Mouse (Mus musculus) ES-E14 (cell line): Measurements from ENCODE around the gene Cdh26. TPM values are rescaled to one million over a fixed set of nuclear protein-coding genes. Genes with fewer than 3 reads are reported as not detected.

Experiments
- DNase-seq: peaks from one replicate; pipeline ENCODE4 v3.0.0-alpha.2; 2013; ENCODE audit warnings: low read depth, low spot score
- H3K27ac ChIP-seq: 2 replicates; pipeline ENCODE4 v1.5.1; 2012; ENCODE audit warnings: low read depth, mild to moderate bottlenecking, low read length, moderate library complexity, mixed read lengths; ENCODE audit not compliant: poor library complexity, insufficient read depth, severe bottlenecking
- H3K36me3 ChIP-seq: 2 replicates; pipeline ENCODE4 v1.6.1; 2012; ENCODE audit warnings: mild to moderate bottlenecking, low read length, moderate library complexity, mixed read lengths; ENCODE audit not compliant: control insufficient read depth, poor library complexity, insufficient read depth, severe bottlenecking
- H3K4me1 ChIP-seq, 2 experiments: fragments of 150-350 bp in 1 of 2; sonication (generic) in 1 of 2; 2 replicates each; pipeline ENCODE4 v1.6.1; 2012; ENCODE audit warnings: low read length in 2 of 2, mild to moderate bottlenecking in 1 of 2, mixed read lengths in 1 of 2; ENCODE audit not compliant: control insufficient read depth in 2 of 2, insufficient read depth in 2 of 2, poor library complexity in 1 of 2
- H3K4me3 ChIP-seq, 2 experiments: fragments of 150-350 bp in 1 of 2; sonication (generic) in 1 of 2; 2 replicates each; pipeline ENCODE4 v1.5.1; 2012; ENCODE audit warnings: low read length in 2 of 2, low read depth in 1 of 2, mild to moderate bottlenecking in 1 of 2, mixed read lengths in 1 of 2; ENCODE audit not compliant: insufficient read depth in 1 of 2, poor library complexity in 1 of 2, severe bottlenecking in 1 of 2
- H3K9ac ChIP-seq: 2 replicates; pipeline ENCODE4 v1.6.1; 2012; ENCODE audit warnings: low read depth, mild to moderate bottlenecking, low read length, mixed read lengths; ENCODE audit not compliant: poor library complexity, insufficient read depth, severe bottlenecking
- H3K9me3 ChIP-seq: fragments of 150-350 bp; sonication (generic); 2 replicates; pipeline ENCODE4 v1.6.1; 2012; ENCODE audit warnings: low read depth, mild to moderate bottlenecking, low read length; ENCODE audit not compliant: control insufficient read depth, insufficient read depth
- CHD2 ChIP-seq: IDR thresholded peaks from 2 replicates; pipeline ENCODE4 v1.6.1; 2014; ENCODE audit warnings: mild to moderate bottlenecking, low read depth, low read length, inconsistent platforms
- HCFC1 ChIP-seq: IDR thresholded peaks from 2 replicates; pipeline ENCODE4 v1.6.1; 2012; ENCODE audit warnings: low read length, inconsistent platforms, borderline replicate concordance; ENCODE audit not compliant: insufficient read depth
- MAFK ChIP-seq: IDR thresholded peaks from 2 replicates; pipeline ENCODE4 v1.6.1; 2014; ENCODE audit warnings: mild to moderate bottlenecking, low read depth, low read length, inconsistent platforms; ENCODE audit not compliant: insufficient read depth
- ZC3H11A ChIP-seq: IDR thresholded peaks from 2 replicates; pipeline ENCODE4 v1.6.1; 2012; ENCODE audit warnings: low read depth, mild to moderate bottlenecking, inconsistent platforms, low read length, borderline replicate concordance
- ZNF384 ChIP-seq: IDR thresholded peaks from 2 replicates; pipeline ENCODE4 v1.6.1; 2012; ENCODE audit warnings: low read depth, low read length, inconsistent platforms
- in situ Hi-C, 2 experiments: fragments of 600-800 bp; cut with MboI; formaldehyde crosslinking; loops; one replicate each; pipeline ENCODE4 v1.15.1; 2025; ENCODE audit warnings: low sequenced_read_pairs in 2 of 2, inconsistent platforms in 1 of 2; ENCODE audit not compliant: unreplicated experiment in 2 of 2
- total RNA-seq: library from RNA; depleted of rRNA; stranded (reverse); fragments of 300-350 nt; gene quantifications from 2 replicates; pipeline ENCODE4 v1.2.3, GENCODE M21; 2012

The Cdh26 gene
- total RNA-seq, 1 experiment, result 0.22 TPM

DNA sequence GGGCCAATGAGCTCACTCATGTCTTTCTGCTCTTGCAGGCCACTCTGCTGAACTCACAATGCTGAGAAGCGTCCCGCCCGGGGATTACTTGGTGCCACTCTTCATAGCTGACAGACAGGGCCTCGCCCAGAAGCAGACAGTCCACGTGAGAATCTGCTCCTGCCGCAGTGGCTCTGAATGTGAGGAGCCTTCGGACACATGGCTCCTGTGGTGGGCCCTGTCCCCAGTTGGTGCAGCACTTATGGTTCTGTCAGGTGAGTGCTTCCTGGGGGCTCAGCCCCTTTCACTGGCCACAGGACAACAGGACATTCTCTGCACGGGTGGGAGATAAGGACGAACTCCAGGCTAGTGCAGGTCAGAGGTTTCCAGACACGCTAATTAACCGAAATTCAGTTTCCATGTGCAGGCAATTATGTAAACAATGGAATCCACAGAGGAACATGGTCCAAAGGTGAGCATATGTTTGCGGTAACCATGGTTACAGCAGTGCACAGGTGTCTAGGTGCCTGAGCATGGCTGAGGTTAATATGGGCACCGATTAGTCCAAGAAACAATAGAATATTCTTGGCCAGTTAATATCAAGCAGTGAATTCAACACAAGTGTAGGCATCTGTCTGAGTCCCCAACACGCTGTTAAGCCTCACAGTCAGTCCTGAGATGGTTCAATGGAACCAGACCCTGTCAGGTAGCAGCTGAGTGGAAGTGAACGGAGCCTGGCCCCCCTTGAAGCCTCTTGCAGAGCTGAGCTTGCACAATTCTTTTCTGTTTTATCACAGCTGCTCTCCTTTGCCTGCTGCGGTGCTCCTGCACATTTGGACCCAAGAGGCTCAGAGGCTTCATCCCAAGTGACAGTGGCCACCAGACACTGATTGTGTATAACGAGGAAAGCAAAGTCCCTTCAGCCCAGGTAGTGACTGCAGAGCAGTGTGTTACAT, 41.5 kb downstream of the Cdh26 start:
- no peak for DNase-seq
- no peaks in the 10 kb centered on the region for H3K9me3 ChIP-seq

DNA sequence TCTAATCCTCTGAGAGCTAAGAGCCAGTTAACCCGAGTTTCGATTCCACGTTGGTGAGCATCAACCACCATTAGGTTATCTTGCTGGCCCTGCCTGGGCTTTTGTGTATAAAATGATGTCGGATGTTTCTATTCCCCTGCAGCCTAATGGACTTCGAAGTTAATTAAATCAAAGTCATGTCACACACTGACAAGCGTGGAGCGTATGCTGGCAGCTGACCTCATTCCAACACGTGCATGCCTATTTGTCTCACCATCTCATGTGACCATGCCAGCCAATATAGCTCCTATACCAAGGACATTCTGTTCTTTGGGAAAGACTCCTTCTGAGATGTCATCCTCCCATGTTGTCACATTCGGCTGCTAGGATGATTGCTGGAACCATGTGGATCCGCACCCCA, 43.6 kb downstream of the Cdh26 start:
- H3K36me3 ChIP-seq, result no peaks in the 10 kb centered on the region
- H3K4me1 ChIP-seq, result no peaks in the 10 kb centered on the region
- no peaks in the 10 kb centered on the region for H3K9me3 ChIP-seq
- TF ChIP-seq ZNF384 (no peak), ZC3H11A (no peak), MAFK (no peak), CHD2 (no peak), HCFC1 (no peak)
- no peak overlapping the region for H3K4me3 ChIP-seq
- DNase-seq, result no peak
- in situ Hi-C loops, result no loop called here
- H3K27ac ChIP-seq, result no peak overlapping the region
- H3K9ac ChIP-seq, result no peak overlapping the region

More for the DNA sequence above, 41.5 kb downstream of the Cdh26 start:
- H3K4me1 ChIP-seq, result no peaks in the 10 kb centered on the region
- in situ Hi-C loops, result no loop called here
- no peak overlapping the region for H3K4me3 ChIP-seq
- H3K9ac ChIP-seq, result no peak overlapping the region
- TF ChIP-seq HCFC1, result no peak
- TF ChIP-seq ZC3H11A, result no peak
- no peak for TF ChIP-seq MAFK
- no peak for TF ChIP-seq ZNF384
- no peak for TF ChIP-seq CHD2
- H3K36me3 ChIP-seq, result no peaks in the 10 kb centered on the region
- H3K27ac ChIP-seq, result no peak overlapping the region

DNA sequence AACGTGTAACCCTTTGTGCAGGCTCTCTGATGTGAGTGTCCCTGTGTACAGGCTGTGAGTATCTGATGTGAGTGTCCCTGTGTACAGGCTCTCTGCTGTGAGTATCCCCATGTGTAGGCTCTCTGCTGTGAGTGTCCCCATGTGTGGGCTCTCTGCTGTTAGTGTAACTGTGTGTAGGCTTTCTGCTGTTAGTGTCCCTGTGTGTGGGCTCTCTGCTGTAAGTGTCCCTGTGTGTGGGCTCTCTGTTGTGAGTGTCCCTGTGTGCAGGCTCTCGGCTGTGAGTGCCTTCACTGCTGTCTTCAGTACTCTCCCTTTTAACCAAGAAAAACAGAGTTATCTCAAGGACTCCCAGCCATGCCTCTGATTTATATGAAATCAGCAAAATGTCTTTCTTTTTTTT, 46.9 kb downstream of the Cdh26 start:
- Histone ChIP-seq H3K9me3 (no peaks in the 10 kb centered on the region), H3K4me1 (no peaks in the 10 kb centered on the region), H3K36me3 (no peaks in the 10 kb centered on the region), H3K27ac (no peak overlapping the region), H3K4me3 (no peak overlapping the region), H3K9ac (no peak overlapping the region)
- in situ Hi-C loops, result no loop called here
- DNase-seq, result no peak
- no peak for TF ChIP-seq CHD2
- no peak for TF ChIP-seq ZC3H11A
- TF ChIP-seq MAFK, result no peak
- TF ChIP-seq HCFC1, result no peak
- TF ChIP-seq ZNF384, result no peak

DNA sequence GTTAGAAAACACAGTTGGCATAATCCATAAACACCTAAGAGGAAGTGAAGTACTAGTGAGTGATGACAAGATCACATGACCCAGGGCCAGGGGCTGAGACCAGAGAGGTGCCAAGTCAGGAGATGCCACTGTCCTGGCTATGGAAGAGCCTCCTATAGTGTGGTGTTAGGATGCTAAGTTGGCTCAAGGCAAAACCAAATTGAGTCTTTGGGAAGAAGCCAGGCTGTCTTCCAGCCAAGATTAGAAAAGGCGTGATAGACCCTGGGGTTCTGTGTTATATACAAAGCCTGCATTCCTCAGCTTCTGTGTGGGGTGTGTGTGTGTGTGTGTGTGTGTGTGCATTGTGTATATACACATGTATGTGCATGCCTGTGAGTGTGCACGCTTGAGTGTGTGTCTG, 48.7 kb downstream of the Cdh26 start:
- no peak overlapping the region for H3K9ac ChIP-seq

More for the DNA sequence above, 48.7 kb downstream of the Cdh26 start:
- in situ Hi-C loops, result no loop called here
- no peak for TF ChIP-seq ZC3H11A
- TF ChIP-seq MAFK, result no peak
- no peak for TF ChIP-seq ZNF384
- no peaks in the 10 kb centered on the region; a peak in 1 of 4 replicates for H3K4me1 ChIP-seq
- H3K36me3 ChIP-seq, result no peaks in the 10 kb centered on the region
- H3K9me3 ChIP-seq, result no peaks in the 10 kb centered on the region
- no peak overlapping the region for H3K27ac ChIP-seq
- DNase-seq, result no peak
- H3K4me3 ChIP-seq, result no peak overlapping the region
